Comparison of ENCODE assay signal across 8 mouse cellular contexts in the genomic region with DNA sequence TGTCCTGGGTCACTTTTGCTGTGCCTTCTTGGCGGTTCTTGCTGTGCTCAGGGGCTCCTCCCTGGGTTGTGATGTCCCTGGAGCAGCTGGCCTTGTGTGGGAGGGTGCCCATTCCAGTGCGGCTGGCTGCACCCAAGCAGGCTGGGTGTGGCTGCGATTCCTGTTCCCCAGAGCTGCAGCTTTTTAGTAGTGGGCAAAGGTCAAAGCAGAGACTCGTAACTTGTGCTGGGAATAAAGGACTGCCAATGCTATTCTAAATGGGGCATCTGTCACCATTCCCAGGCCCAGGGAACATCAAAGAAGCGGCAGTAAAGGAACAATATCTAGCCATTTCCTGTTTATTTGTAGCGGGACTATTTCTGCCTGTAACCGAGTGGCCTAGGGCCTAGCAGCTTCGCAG.
A peak's percentile ranks its signal among the peaks of the same experiment; 100 is the strongest.
DNase-seq lines count a peak whose midpoint lies in the region; ATAC-seq lines count a peak whose summit lies in the region.

No protein-coding gene starts in this region.

- 0 out of 2 replicates have a peak overlapping the region, but pooled peaks have one; percentile 8 for H3K4me2 ChIP-seq in kidney, embryonic 16.5 days (replicated peaks; ENCODE audit: low read depth, low read length)

- H3K36me3 ChIP-seq in kidney, embryonic 16.5 days (ENCODE audit: insufficient read depth, low read length), result no peaks in the 10 kb centered on the region

- peak; percentile 85 for ATAC-seq in kidney, embryonic 16.5 days (ENCODE audit: low FRiP score, low TSS enrichment)
- ATAC-seq in megakaryocyte progenitor cell, adult 5-6 weeks (replicated peaks; ENCODE audit: poor library complexity), result no peak

- peaks cover 37% of the 10 kb centered on the region for H3K4me1 ChIP-seq in kidney, embryonic 16.5 days (ENCODE audit: insufficient read depth, low read length)

- peak overlapping the region; percentile 80 for H3K27ac ChIP-seq in kidney, embryonic 16.5 days (ENCODE audit: low read length)

- no peaks in the 10 kb centered on the region for H3K9me3 ChIP-seq in kidney, embryonic 16.5 days (ENCODE audit: low read length)

- DNase-seq in spleen, postnatal 10 days (ENCODE audit: low spot score in 2 of 2), result peak; percentile 50 to 58
- DNase-seq in spleen, adult 12 weeks (ENCODE audit: low spot score), result no peak
- peak; percentile 16 for DNase-seq in gastrocnemius, postnatal 10 days
- DNase-seq in lung, postnatal 4 days, result peak; percentile 57 to 81
- no peak for DNase-seq in cerebellum, adult 8-10 months
- no peak for DNase-seq in layer of hippocampus, adult 9-10 months (ENCODE audit: low spot score)

- H3K9ac ChIP-seq in kidney, embryonic 16.5 days (replicated peaks; ENCODE audit: low read length), result 0 out of 2 replicates have a peak overlapping the region, but pooled peaks have one; percentile 17

- H3K27me3 ChIP-seq in kidney, embryonic 16.5 days (ENCODE audit: insufficient read depth, low read length), result no peaks in the 10 kb centered on the region

- WGBS in kidney, embryonic 16.5 days, result 6% methylated on average over 8 of the region's 8 CpGs

- H3K4me3 ChIP-seq in kidney, embryonic 16.5 days (ENCODE audit: low read length), result no peak overlapping the region

Comparison
In these comparisons a context has a peak if more than half of its experiments do, and no peak if none do; other contexts are left out.
1. DNase-seq: peak in spleen, postnatal 10 days (2 of 2), gastrocnemius, postnatal 10 days (single experiment) and lung, postnatal 4 days (2 of 2); none in spleen, adult 12 weeks (single experiment), cerebellum, adult 8-10 months (single experiment) and layer of hippocampus, adult 9-10 months (single experiment).